Mouse (Mus musculus) liver, embryonic 12.5 days (tissue): ENCODE results near the gene Mtrex. TPM values are rescaled to one million over a fixed set of nuclear protein-coding genes. Genes with fewer than 3 reads are reported as not detected.

ENCODE experiments used
- ATAC-seq: fragments of 200-750 bp; cut with Nextera tagmentation; 2 replicates; pipeline ENCODE4 v1.8.0; 2017; ENCODE audit warnings: moderate number of reproducible peaks, mild to moderate bottlenecking, moderate library complexity
- H3K27ac ChIP-seq: fragments of 300-500 bp; sonication (generic); 2 replicates; pipeline ENCODE4 v1.5.1; 2016; ENCODE audit warnings: mild to moderate bottlenecking
- H3K27me3 ChIP-seq: fragments of 300-500 bp; sonication (generic); replicated peaks from 2 replicates; pipeline ENCODE4 v1.6.1; 2016; ENCODE audit warnings: mild to moderate bottlenecking, moderate library complexity
- H3K36me3 ChIP-seq: fragments of 300-500 bp; sonication (generic); 2 replicates; pipeline ENCODE4 v1.6.1; 2016; ENCODE audit warnings: mild to moderate bottlenecking, moderate library complexity
- H3K4me1 ChIP-seq: fragments of 300-500 bp; sonication (generic); 2 replicates; pipeline ENCODE4 v1.6.1; 2016
- H3K4me2 ChIP-seq: fragments of 300-500 bp; sonication (generic); 2 replicates; pipeline ENCODE4 v1.6.1; 2016; ENCODE audit warnings: mild to moderate bottlenecking, moderate library complexity
- H3K4me3 ChIP-seq: fragments of 300-500 bp; sonication (generic); 2 replicates; pipeline ENCODE4 v1.5.1; 2016; ENCODE audit warnings: mild to moderate bottlenecking, moderate library complexity
- H3K9ac ChIP-seq: fragments of 300-500 bp; sonication (generic); 2 replicates; pipeline ENCODE4 v1.6.1; 2016; ENCODE audit warnings: mild to moderate bottlenecking, moderate library complexity
- H3K9me3 ChIP-seq: fragments of 300-500 bp; sonication (generic); replicated peaks from 2 replicates; pipeline ENCODE4 v1.6.1; 2016; ENCODE audit warnings: mild to moderate bottlenecking, moderate library complexity
- WGBS: fragments of 180-500 bp; shearing (Covaris S2); methylation state at CpG from one replicate; pipeline ENCODE4 v1.1.7; 2016; ENCODE audit not compliant: insufficient replicate concordance; 5-methylcytosine and 5-hydroxymethylcytosine counted together
- polyA plus RNA-seq: library from polyadenylated mRNA; unstranded; fragments of >200 nt; fragmentation: Nextera tagmentation; extraction: Ambion mirVana; gene quantifications from 2 replicates; pipeline ENCODE4 v1.2.1, GENCODE M21; 2016

Gene Mtrex
- polyA plus RNA-seq, 1 experiment from 2014 or later = 62.8 TPM

GRCm38 (mm10) chr13:112838562-112839232, 88.5 kb downstream of the Mtrex start:
- H3K4me3 ChIP-seq = no peak overlapping the region
- H3K27me3 ChIP-seq = no peaks in the 10 kb centered on the region
- peak overlapping the region; percentile 58 for H3K4me2 ChIP-seq
- peak; percentile 99 for ATAC-seq
- peaks cover 13% of the 10 kb centered on the region for H3K36me3 ChIP-seq
- peaks cover 49% of the 10 kb centered on the region for H3K4me1 ChIP-seq
- no peaks in the 10 kb centered on the region for H3K9me3 ChIP-seq
- WGBS = 36% methylated on average over 6 of the region's 6 CpGs
- peak overlapping the region; percentile 46; the same call in 1 of the 2 replicates for H3K9ac ChIP-seq
- H3K27ac ChIP-seq = peak overlapping the region; percentile 87

GRCm38 (mm10) chr13:112837621-112838155, 89.5 kb downstream of the Mtrex start:
- H3K27ac ChIP-seq = peak overlapping the region; percentile 87
- H3K4me2 ChIP-seq = peak overlapping the region; percentile 58
- H3K9ac ChIP-seq = no peak overlapping the region
- H3K9me3 ChIP-seq = no peaks in the 10 kb centered on the region
- H3K36me3 ChIP-seq = peaks cover 6% of the 10 kb centered on the region; the same call in 1 of the 2 replicates
- peaks cover 59% of the 10 kb centered on the region for H3K4me1 ChIP-seq
- WGBS = 72% methylated on average over 9 of the region's 9 CpGs
- H3K27me3 ChIP-seq = no peaks in the 10 kb centered on the region
- no peak overlapping the region for H3K4me3 ChIP-seq
- no peak for ATAC-seq

- peak overlapping the region; percentile 48; the same call in 1 of the 2 replicates for H3K27ac ChIP-seq
- no peak overlapping the region for H3K9ac ChIP-seq
- no peak for ATAC-seq
- peaks cover 66% of the 10 kb centered on the region for H3K4me1 ChIP-seq
- 84% methylated on average over 2 of the region's 2 CpGs for WGBS
- H3K4me3 ChIP-seq = no peak overlapping the region
- H3K4me2 ChIP-seq = no peak overlapping the region
- H3K9me3 ChIP-seq = no peaks in the 10 kb centered on the region
- H3K27me3 ChIP-seq = no peaks in the 10 kb centered on the region
- H3K36me3 ChIP-seq = no peaks in the 10 kb centered on the region
Observed at GRCm38 (mm10) chr13:112836951-112837350, 90.2 kb downstream of the Mtrex start.

GRCm38 (mm10) chr13:112835113-112835512, 92.1 kb downstream of the Mtrex start:
- WGBS = 64% methylated on average over 12 of the region's 12 CpGs
- H3K36me3 ChIP-seq = no peaks in the 10 kb centered on the region
- no peak for ATAC-seq
- H3K9me3 ChIP-seq = no peaks in the 10 kb centered on the region
- no peak overlapping the region for H3K27ac ChIP-seq
- peaks cover 68% of the 10 kb centered on the region for H3K4me1 ChIP-seq
- no peak overlapping the region for H3K9ac ChIP-seq
- H3K4me2 ChIP-seq = no peak overlapping the region
- no peak overlapping the region for H3K4me3 ChIP-seq
- H3K27me3 ChIP-seq = peaks cover 3% of the 10 kb centered on the region; the same call in 1 of the 2 replicates

GRCm38 (mm10) chr13:112833895-112834263, 93.3 kb downstream of the Mtrex start:
- Histone ChIP-seq H3K27ac (peak overlapping the region; percentile 66; the same call in 1 of the 2 replicates), H3K4me3 (no peak overlapping the region), H3K4me2 (peak overlapping the region; percentile 49), H3K4me1 (peaks cover 63% of the 10 kb centered on the region), H3K9ac (no peak overlapping the region), H3K27me3 (peaks cover 3% of the 10 kb centered on the region; the same call in 1 of the 2 replicates), H3K36me3 (no peaks in the 10 kb centered on the region), H3K9me3 (no peaks in the 10 kb centered on the region)
- no peak for ATAC-seq
- WGBS = 68% methylated on average over 3 of the region's 3 CpGs

- H3K4me2 ChIP-seq = peak overlapping the region; percentile 49
- H3K36me3 ChIP-seq = no peaks in the 10 kb centered on the region
- H3K4me1 ChIP-seq = peaks cover 58% of the 10 kb centered on the region
- WGBS = 66% methylated on average over 20 of the region's 20 CpGs
- no peak overlapping the region for H3K9ac ChIP-seq
- peaks cover 3% of the 10 kb centered on the region; the same call in 1 of the 2 replicates for H3K27me3 ChIP-seq
- H3K4me3 ChIP-seq = no peak overlapping the region
- peak overlapping the region; percentile 66; the same call in 1 of the 2 replicates for H3K27ac ChIP-seq
- H3K9me3 ChIP-seq = no peaks in the 10 kb centered on the region
- ATAC-seq = peak; percentile 49
Observed at GRCm38 (mm10) chr13:112833253-112833894, 93.8 kb downstream of the Mtrex start.

- Histone ChIP-seq H3K4me2 (no peak overlapping the region), H3K4me1 (peaks cover 50% of the 10 kb centered on the region), H3K27ac (no peak overlapping the region), H3K9me3 (no peaks in the 10 kb centered on the region), H3K9ac (no peak overlapping the region), H3K27me3 (peaks cover 3% of the 10 kb centered on the region; the same call in 1 of the 2 replicates), H3K4me3 (no peak overlapping the region), H3K36me3 (no peaks in the 10 kb centered on the region; the same call in 1 of the 2 replicates)
- ATAC-seq = peak; percentile 48; the same call in 1 of the 2 replicates
- 25% methylated on average over 2 of the region's 2 CpGs for WGBS
Observed at GRCm38 (mm10) chr13:112832589-112832988, 94.6 kb downstream of the Mtrex start.

- WGBS = 85% methylated on average over 2 of the region's 2 CpGs
Observed at GRCm38 (mm10) chr13:112829619-112830018, 97.6 kb downstream of the Mtrex start.

GRCm38 (mm10) chr13:112825479-112825878, 101.7 kb downstream of the Mtrex start:
- Histone ChIP-seq H3K4me3 (no peak overlapping the region), H3K36me3 (peaks cover 5% of the 10 kb centered on the region; the same call in 1 of the 2 replicates), H3K27me3 (peaks cover 2% of the 10 kb centered on the region; the same call in 1 of the 2 replicates), H3K9ac (no peak overlapping the region), H3K9me3 (no peaks in the 10 kb centered on the region), H3K27ac (no peak overlapping the region), H3K4me1 (peaks cover 11% of the 10 kb centered on the region), H3K4me2 (no peak overlapping the region)
- WGBS = 73% methylated on average over 6 of the region's 6 CpGs
- peak; percentile 40; the same call in 1 of the 2 replicates for ATAC-seq

More at GRCm38 (mm10) chr13:112829619-112830018, 97.6 kb downstream of the Mtrex start:
- Histone ChIP-seq H3K9me3 (no peaks in the 10 kb centered on the region), H3K4me3 (no peak overlapping the region), H3K27ac (no peak overlapping the region), H3K36me3 (peaks cover 5% of the 10 kb centered on the region; the same call in 1 of the 2 replicates), H3K4me2 (no peak overlapping the region), H3K9ac (no peak overlapping the region), H3K4me1 (peaks cover 24% of the 10 kb centered on the region), H3K27me3 (peaks cover 3% of the 10 kb centered on the region; the same call in 1 of the 2 replicates)
- no peak for ATAC-seq

GRCm38 (mm10) chr13:112823911-112824648, 103.1 kb downstream of the Mtrex start:
- Histone ChIP-seq H3K4me3 (no peak overlapping the region), H3K9ac (no peak overlapping the region), H3K4me1 (peaks cover 11% of the 10 kb centered on the region), H3K36me3 (peaks cover 5% of the 10 kb centered on the region; the same call in 1 of the 2 replicates), H3K27ac (no peak overlapping the region), H3K9me3 (no peaks in the 10 kb centered on the region), H3K27me3 (no peaks in the 10 kb centered on the region), H3K4me2 (no peak overlapping the region)
- ATAC-seq = no peak
- 59% methylated on average over 3 of the region's 8 CpGs for WGBS

GRCm38 (mm10) chr13:112823236-112823910, 103.8 kb downstream of the Mtrex start:
- Histone ChIP-seq H3K9ac (no peak overlapping the region), H3K4me2 (no peak overlapping the region), H3K27me3 (no peaks in the 10 kb centered on the region), H3K4me1 (peaks cover 11% of the 10 kb centered on the region), H3K36me3 (peaks cover 5% of the 10 kb centered on the region; the same call in 1 of the 2 replicates), H3K9me3 (no peaks in the 10 kb centered on the region), H3K4me3 (no peak overlapping the region), H3K27ac (no peak overlapping the region)
- 83% methylated on average over 6 of the region's 6 CpGs for WGBS
- no peak for ATAC-seq
